ENCODE assay signal across 8 mouse cellular contexts in the genomic region with DNA sequence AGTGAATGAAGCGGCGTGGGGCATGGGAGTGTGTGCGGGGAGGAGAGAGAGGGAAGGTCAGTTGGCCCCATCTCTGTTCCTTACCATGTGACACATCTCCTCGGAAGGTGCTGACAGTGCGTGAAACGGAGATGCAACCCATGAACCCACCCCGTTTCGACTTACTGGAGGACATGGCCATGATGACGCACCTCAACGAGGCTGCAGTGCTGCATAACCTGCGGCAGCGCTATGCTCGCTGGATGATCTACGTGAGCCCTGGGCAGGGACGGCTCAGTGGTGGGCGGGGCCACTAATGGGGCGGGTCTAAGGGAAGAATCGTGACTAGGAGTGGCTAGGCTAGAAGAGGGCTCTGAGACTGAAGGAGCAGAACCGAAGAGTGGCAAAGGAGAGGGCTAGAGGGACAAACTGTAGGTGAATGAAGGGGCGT. TPM values are rescaled to one million over a fixed set of nuclear protein-coding genes. Genes with fewer than 3 reads are reported as not detected.
DNase-seq lines count a peak whose midpoint lies in the region; ATAC-seq and TF ChIP-seq lines count a peak whose summit lies in the region.

No protein-coding gene starts in this region.

- H3K27me3 ChIP-seq in heart, embryonic 12.5 days (replicated peaks), result no peaks in the 10 kb centered on the region
- peaks cover 3% of the 10 kb centered on the region; the same call in 1 of the 2 replicates for H3K27me3 ChIP-seq in kidney, embryonic 16.5 days (ENCODE audit: insufficient read depth, low read length)
- no peaks in the 10 kb centered on the region for H3K27me3 ChIP-seq in small intestine, adult 2 months (ENCODE audit: control insufficient read depth, insufficient read depth, low read length)

- peak overlapping the region; percentile 86 for H3K27ac ChIP-seq in heart, embryonic 12.5 days (ENCODE audit: poor library complexity, severe bottlenecking)
- no peak overlapping the region for H3K27ac ChIP-seq in kidney, embryonic 16.5 days (ENCODE audit: low read length)
- H3K27ac ChIP-seq in small intestine, adult 2 months (ENCODE audit: insufficient read depth, low read depth, low read length), result no peak overlapping the region

- peak overlapping the region; percentile 65 for H3K9ac ChIP-seq in heart, embryonic 12.5 days
- peak overlapping the region; percentile 35; the same call in 1 of the 2 replicates for H3K9ac ChIP-seq in kidney, embryonic 16.5 days (replicated peaks; ENCODE audit: low read length)

- peak; percentile 88 for ATAC-seq in activated CD4-positive, CD25-positive, alpha-beta regulatory T cell, adult 4 months
- peak; percentile 95 for ATAC-seq in heart, embryonic 12.5 days (ENCODE audit: insufficient number of reproducible peaks, low FRiP score)
- peak; percentile 91 for ATAC-seq in kidney, embryonic 16.5 days (ENCODE audit: low FRiP score, low TSS enrichment)

- DNase-seq in CD4-positive helper T cell, adult 2 months (ENCODE audit: low read depth, low spot score), result peak; percentile 82
- DNase-seq in embryo, embryonic 10 days (ENCODE audit: low spot score), result peak; percentile 78
- peak; percentile 85 for DNase-seq in lung, postnatal 36 days
- no peak for DNase-seq in layer of hippocampus, adult 11-12 months (ENCODE audit: low spot score)

- no peak for TF ChIP-seq POLR2A in small intestine, adult 2 months (IDR thresholded peaks at IDR 0.05; ENCODE audit: low read depth, low read length)

- TF ChIP-seq CTCF in small intestine, adult 2 months (IDR thresholded peaks at IDR 0.05; ENCODE audit: extremely low read depth, insufficient read length, insufficient replicate concordance, low read depth, low read length), result no peak

- peaks cover 23% of the 10 kb centered on the region for H3K36me3 ChIP-seq in heart, embryonic 12.5 days
- H3K36me3 ChIP-seq in kidney, embryonic 16.5 days (ENCODE audit: insufficient read depth, low read length), result no peaks in the 10 kb centered on the region
- no peaks in the 10 kb centered on the region for H3K36me3 ChIP-seq in small intestine, adult 2 months (ENCODE audit: control insufficient read depth, insufficient read depth, low read length)

- H3K4me3 ChIP-seq in heart, embryonic 12.5 days, result peak overlapping the region; percentile 46
- H3K4me3 ChIP-seq in kidney, embryonic 16.5 days (ENCODE audit: low read length), result peak overlapping the region; percentile 42
- peak overlapping the region; percentile 45 for H3K4me3 ChIP-seq in small intestine, adult 2 months (ENCODE audit: low read depth, low read length)

- H3K9me3 ChIP-seq in heart, embryonic 12.5 days (replicated peaks), result no peaks in the 10 kb centered on the region
- no peaks in the 10 kb centered on the region for H3K9me3 ChIP-seq in kidney, embryonic 16.5 days (ENCODE audit: low read length)

- peaks cover 44% of the 10 kb centered on the region for H3K4me1 ChIP-seq in heart, embryonic 12.5 days (replicated peaks)
- peaks cover 5% of the 10 kb centered on the region; the same call in 1 of the 2 replicates for H3K4me1 ChIP-seq in kidney, embryonic 16.5 days (ENCODE audit: insufficient read depth, low read length)
- peaks cover 6% of the 10 kb centered on the region; the same call in 1 of the 2 replicates for H3K4me1 ChIP-seq in small intestine, adult 2 months (ENCODE audit: control insufficient read depth, insufficient read depth, insufficient read length, low read length)

- peak overlapping the region; percentile 90 for H3K4me2 ChIP-seq in heart, embryonic 12.5 days
- peak overlapping the region; percentile 59 for H3K4me2 ChIP-seq in kidney, embryonic 16.5 days (replicated peaks; ENCODE audit: low read depth, low read length)

- WGBS in heart, embryonic 12.5 days, result 2% methylated on average over 20 of the region's 20 CpGs
- WGBS in kidney, embryonic 16.5 days, result 6% methylated on average over 20 of the region's 20 CpGs
- WGBS in small intestine, adult 2 months, result 3% methylated on average over 20 of the region's 20 CpGs

RNA-seq across cellular contexts. Expression of a gene that starts 2.3 kb away (rescaled TPM):
- polyA plus RNA-seq in activated CD4-positive, CD25-positive, alpha-beta regulatory T cell, adult 4 months (2017; shearing (Covaris generic)), result not detected
- 22.1 and 24.4 TPM in 2 replicates for polyA plus RNA-seq in heart, embryonic 12.5 days (2016; fragmentation: Nextera tagmentation; extraction: Ambion mirVana)
- 0.56 and 1.7 TPM in 2 replicates for polyA plus RNA-seq in kidney, embryonic 16.5 days (2015; fragmentation: Nextera tagmentation; extraction: Ambion mirVana)
- 0.47 and 0.51 TPM in 2 replicates for polyA plus RNA-seq in small intestine, adult 2 months (2012; rRNA removed)

RNA-seq across cellular contexts. Expression of a gene that starts 20.7 kb away (rescaled TPM):
- 10 to 100 TPM; 13.8 to 15.7 TPM for polyA plus RNA-seq in activated CD4-positive, CD25-positive, alpha-beta regulatory T cell, adult 4 months (2017; shearing (Covaris generic))
- polyA plus RNA-seq in heart, embryonic 12.5 days (2016; fragmentation: Nextera tagmentation; extraction: Ambion mirVana), result 20.2 and 21.3 TPM in 2 replicates
- 65.2 and 71.3 TPM in 2 replicates for polyA plus RNA-seq in kidney, embryonic 16.5 days (2015; fragmentation: Nextera tagmentation; extraction: Ambion mirVana)
- 73.0 and 85.3 TPM in 2 replicates for polyA plus RNA-seq in small intestine, adult 2 months (2012; rRNA removed)
